Mouse (Mus musculus) E14TG2a.4 (cell line): ENCODE data around the gene Uts2.

ENCODE experiments used
- CTCF ChIP-seq: conservative IDR thresholded peaks from 2 replicates; pipeline ENCODE4 v1.5.1; 2014; ENCODE audit warnings: low read length
- POU5F1 ChIP-seq: IDR thresholded peaks from 2 replicates; pipeline ENCODE4 v1.6.1; 2014; ENCODE audit warnings: low read length, borderline replicate concordance

- no peak for TF ChIP-seq CTCF
- TF ChIP-seq POU5F1: no peak
Measured at GRCm38 (mm10) chr4:150996797-150997196, at the start of gene Uts2.
